Mouse (Mus musculus) embryonic fibroblast, embryonic 13.5 days (primary cell): ENCODE data around the gene Bcam.

Experiments used
- CTCF ChIP-seq: IDR thresholded peaks from 2 replicates; pipeline ENCODE4 v1.5.1; 2011; ENCODE audit warnings: mild to moderate bottlenecking, control low read depth, low read length, moderate library complexity, borderline replicate concordance; ENCODE audit not compliant: insufficient read depth
- POLR2A ChIP-seq: IDR thresholded peaks from 2 replicates; pipeline ENCODE4 v1.6.1; 2011; ENCODE audit warnings: low read depth, mild to moderate bottlenecking, control low read depth, low read length, moderate library complexity

GRCm38 (mm10) chr7:19738771-19739170, 32.0 kb downstream of the Bcam start:
- TF ChIP-seq POLR2A (no peak), CTCF (no peak)
